Mouse (Mus musculus) liver, adult 2 months (tissue): ENCODE data around the gene St8sia1. TPM values are rescaled to one million over a fixed set of nuclear protein-coding genes. Genes with fewer than 3 reads are reported as not detected.

Experiments used
- DNase-seq: peaks from one replicate; pipeline ENCODE4 v3.0.0-alpha.2; 2011; ENCODE audit warnings: low read depth, low spot score; ENCODE audit errors: extremely low read depth
- H3K27ac ChIP-seq: fragments of 200-500 bp; replicated peaks from 2 replicates; pipeline ENCODE4 v1.5.1; 2012; ENCODE audit warnings: low read depth, mild to moderate bottlenecking, control low read depth, inconsistent platforms, low read length; ENCODE audit not compliant: insufficient read depth
- H3K27me3 ChIP-seq: fragments of 200-500 bp; 2 replicates; pipeline ENCODE4 v1.6.1; 2012; ENCODE audit warnings: mild to moderate bottlenecking, moderate library complexity, low read length, inconsistent platforms; ENCODE audit not compliant: control insufficient read depth, insufficient read depth
- H3K36me3 ChIP-seq: fragments of 200-500 bp; 2 replicates; pipeline ENCODE4 v1.6.1; 2012; ENCODE audit warnings: low read length, inconsistent platforms; ENCODE audit not compliant: control insufficient read depth, insufficient read depth
- H3K4me1 ChIP-seq: fragments of 200-500 bp; 2 replicates; pipeline ENCODE4 v1.6.1; 2011; ENCODE audit warnings: low read length; ENCODE audit not compliant: control insufficient read depth, insufficient read depth
- H3K4me3 ChIP-seq: fragments of 200-500 bp; 2 replicates; pipeline ENCODE4 v1.5.1; 2011; ENCODE audit warnings: low read depth, mild to moderate bottlenecking, control low read depth, low read length, moderate library complexity; ENCODE audit not compliant: insufficient read depth
- H3K79me2 ChIP-seq: fragments of 200-500 bp; 2 replicates; pipeline ENCODE4 v1.6.1; 2012; ENCODE audit warnings: inconsistent platforms, mild to moderate bottlenecking, low read length, moderate library complexity; ENCODE audit not compliant: control insufficient read depth, insufficient read depth
- H3K9ac ChIP-seq: fragments of 200-500 bp; 2 replicates; pipeline ENCODE4 v1.6.1; 2012; ENCODE audit warnings: low read depth, mild to moderate bottlenecking, control low read depth, inconsistent platforms, low read length
- CTCF ChIP-seq: fragments of 200-500 bp; IDR thresholded peaks from 2 replicates; pipeline ENCODE4 v1.5.1; 2011; ENCODE audit warnings: low read depth, low read length, control low read depth
- POLR2A ChIP-seq: fragments of 200-500 bp; IDR thresholded peaks from 2 replicates; pipeline ENCODE4 v1.6.1; 2011; ENCODE audit warnings: low read length, control low read depth; ENCODE audit not compliant: insufficient read depth; ENCODE audit errors: extremely low read depth
- WGBS: fragments of 180-500 bp; shearing (Covaris S2); methylation state at CpG from one replicate; pipeline ENCODE4 v1.1.7; 2018; 5-methylcytosine and 5-hydroxymethylcytosine counted together
- polyA plus RNA-seq: library from polyadenylated mRNA; depleted of rRNA; stranded (reverse); fragments of >200 nt; gene quantifications from 2 replicates; pipeline ENCODE4 v1.2.3, GENCODE M21; 2012
- total RNA-seq: library from RNA; depleted of rRNA; stranded (reverse); fragments of >200 nt; gene quantifications from 2 replicates; pipeline ENCODE4 v1.2.3, GENCODE M21; 2014

St8sia1 gene
- total and polyA plus RNA-seq, 2 experiments = under 0.01 to 0.01 TPM

DNA sequence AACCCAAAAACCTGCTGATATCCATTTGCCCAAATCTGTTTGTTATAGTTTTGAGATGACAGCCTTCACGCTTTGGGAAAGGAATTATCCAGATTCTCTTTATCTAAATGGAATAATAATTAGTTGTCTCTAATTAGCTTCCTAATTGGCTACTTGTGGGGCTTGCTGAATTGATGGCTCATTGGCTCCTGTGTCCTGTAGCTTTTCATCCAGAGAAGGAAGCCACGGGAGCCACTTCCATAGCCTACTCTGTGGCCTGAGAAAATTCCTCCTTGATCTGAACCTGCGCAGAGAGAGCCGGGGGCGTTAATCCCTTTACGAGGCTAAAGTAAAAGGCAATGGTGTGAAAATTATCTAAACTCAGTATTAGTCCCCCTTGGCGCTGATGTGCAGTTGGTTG is 183.0 kb downstream of the St8sia1 start:
- no peaks in the 10 kb centered on the region for H3K79me2 ChIP-seq
- no peaks in the 10 kb centered on the region for H3K36me3 ChIP-seq
- WGBS = 91% methylated on average over 7 of the region's 7 CpGs
- H3K27me3 ChIP-seq = no peaks in the 10 kb centered on the region
- no peak for TF ChIP-seq CTCF
- TF ChIP-seq POLR2A = no peak
- H3K27ac ChIP-seq = no peak overlapping the region
- no peaks in the 10 kb centered on the region for H3K4me1 ChIP-seq
- H3K4me3 ChIP-seq = no peak overlapping the region
- H3K9ac ChIP-seq = no peak overlapping the region
- no peak for DNase-seq

GRCm38 (mm10) chr6:142780574-142781033 is 183.6 kb downstream of the St8sia1 start:
- no peaks in the 10 kb centered on the region for H3K79me2 ChIP-seq
- H3K36me3 ChIP-seq = peaks cover 2% of the 10 kb centered on the region; the same call in 1 of the 2 replicates
- H3K4me3 ChIP-seq = no peak overlapping the region
- no peaks in the 10 kb centered on the region for H3K27me3 ChIP-seq
- H3K4me1 ChIP-seq = no peaks in the 10 kb centered on the region
- no peak overlapping the region for H3K27ac ChIP-seq
- no peak for DNase-seq
- TF ChIP-seq POLR2A (no peak), CTCF (no peak)
- H3K9ac ChIP-seq = no peak overlapping the region
- 80% methylated on average over 4 of the region's 4 CpGs for WGBS

- Histone ChIP-seq H3K36me3 (peaks cover 2% of the 10 kb centered on the region; the same call in 1 of the 2 replicates), H3K27me3 (no peaks in the 10 kb centered on the region), H3K9ac (no peak overlapping the region), H3K4me3 (no peak overlapping the region), H3K27ac (no peak overlapping the region), H3K79me2 (no peaks in the 10 kb centered on the region), H3K4me1 (no peaks in the 10 kb centered on the region)
- TF ChIP-seq CTCF = no peak
- TF ChIP-seq POLR2A = no peak
- WGBS = 74% methylated on average over 14 of the region's 14 CpGs
- DNase-seq = no peak
Observed at GRCm38 (mm10) chr6:142779812-142780573, 184.3 kb downstream of the St8sia1 start.

DNA sequence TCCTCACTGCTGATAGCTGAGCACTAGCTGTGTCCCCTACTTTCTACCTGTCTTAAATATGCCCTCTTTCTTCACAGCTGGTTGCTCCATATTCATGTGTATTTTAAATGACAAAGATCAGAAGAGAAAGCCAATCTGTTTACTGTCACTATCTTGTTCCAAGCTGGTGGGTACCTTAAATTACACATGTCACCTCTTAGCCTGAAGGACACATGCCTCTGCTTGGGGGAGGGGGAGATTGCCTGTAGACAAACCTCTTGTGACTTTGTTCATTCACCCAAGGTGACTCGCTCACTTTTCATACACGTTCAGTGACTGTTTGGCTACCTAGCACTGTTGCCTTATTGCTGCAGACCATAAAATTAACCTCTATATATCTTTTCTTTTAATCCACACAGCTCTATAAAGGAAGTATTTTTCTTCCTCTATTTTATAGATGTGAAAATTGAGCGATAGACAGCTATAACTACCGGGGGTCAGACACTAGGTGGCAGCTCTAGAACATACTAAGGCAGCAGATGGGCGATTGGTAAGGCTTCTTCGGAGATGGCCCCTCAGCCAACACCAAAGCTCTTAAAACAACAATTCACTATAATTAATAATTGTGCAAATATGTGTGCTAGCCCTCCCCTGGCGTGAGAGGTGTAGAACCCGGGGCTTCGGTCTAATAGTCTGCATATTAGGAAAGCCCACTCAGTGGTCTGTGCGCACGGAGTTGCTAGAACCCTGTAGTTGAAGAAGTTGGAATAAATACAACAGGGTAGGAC is 185.0 kb downstream of the St8sia1 start:
- H3K4me3 ChIP-seq = no peak overlapping the region
- no peak overlapping the region for H3K27ac ChIP-seq
- no peak for DNase-seq
- no peaks in the 10 kb centered on the region for H3K4me1 ChIP-seq
- H3K79me2 ChIP-seq = no peaks in the 10 kb centered on the region
- no peak overlapping the region for H3K9ac ChIP-seq
- no peak for TF ChIP-seq CTCF
- TF ChIP-seq POLR2A = no peak
- 50% methylated on average over 11 of the region's 11 CpGs for WGBS
- no peaks in the 10 kb centered on the region for H3K27me3 ChIP-seq
- H3K36me3 ChIP-seq = peaks cover 2% of the 10 kb centered on the region; the same call in 1 of the 2 replicates

DNA sequence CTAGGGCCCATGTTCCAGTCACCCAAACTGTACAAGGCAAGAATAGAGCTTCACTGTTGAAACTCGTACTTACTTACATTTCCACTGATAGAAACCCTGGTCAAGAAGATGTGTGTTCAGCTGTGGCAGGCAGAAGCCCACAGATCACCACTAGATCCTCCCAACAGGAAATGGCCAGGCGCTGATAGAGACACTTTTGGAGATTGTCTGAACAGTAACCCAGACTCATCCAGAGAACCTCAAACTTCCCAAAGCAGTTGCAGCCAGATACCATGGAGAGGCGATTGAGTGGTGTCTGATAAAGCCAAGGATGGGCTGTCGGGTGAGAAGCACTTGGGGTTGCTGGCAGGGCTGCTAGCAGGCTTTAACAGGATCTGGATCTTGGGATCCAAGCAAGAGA is 187.3 kb downstream of the St8sia1 start:
- Histone ChIP-seq H3K36me3 (peaks cover 18% of the 10 kb centered on the region), H3K27me3 (no peaks in the 10 kb centered on the region), H3K4me3 (no peak overlapping the region), H3K27ac (no peak overlapping the region), H3K4me1 (no peaks in the 10 kb centered on the region), H3K79me2 (no peaks in the 10 kb centered on the region), H3K9ac (no peak overlapping the region)
- WGBS = 66% methylated on average over 4 of the region's 4 CpGs
- no peak for DNase-seq
- TF ChIP-seq POLR2A (no peak), CTCF (no peak)
